Mouse (Mus musculus): Measurements from ENCODE around the gene March7. TPM values are rescaled to one million over a fixed set of nuclear protein-coding genes. Genes with fewer than 3 reads are reported as not detected.
A peak's percentile ranks its signal among the peaks of the same experiment; 100 is the strongest.

Gene March7
- polyA plus RNA-seq, 1 experiment from 2014 or later, result 48.5 TPM

DNA sequence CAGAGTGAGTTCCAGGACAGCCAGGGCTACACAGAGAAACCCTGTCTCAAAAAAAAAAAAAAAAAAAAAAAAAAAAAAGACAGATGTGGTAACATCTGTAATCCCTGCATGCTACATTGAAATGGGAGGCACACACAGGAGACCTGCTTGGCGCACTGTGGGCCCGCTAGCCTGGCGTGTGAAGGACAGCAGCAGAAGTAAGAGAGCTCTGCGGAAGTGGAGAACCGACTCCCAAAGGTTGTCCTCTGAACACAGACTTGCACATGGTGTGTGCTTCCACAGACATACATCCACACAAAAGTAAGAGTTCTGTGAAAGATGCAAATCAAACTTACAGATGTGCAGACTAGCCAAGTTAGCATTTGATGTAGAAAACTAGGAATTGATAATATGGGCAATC lies 49.5 kb downstream of the March7 start:
- WGBS, result 93% methylated on average over 5 of the region's 5 CpGs
- peaks cover 2% of the 10 kb centered on the region; the same call in 1 of the 2 replicates for H3K36me3 ChIP-seq (ENCODE audit: control insufficient read depth, insufficient read depth, low read length)
- no peak overlapping the region for H3K4me2 ChIP-seq
- H3K9ac ChIP-seq (ENCODE audit: low read depth, low read length), result no peak overlapping the region
- no peak overlapping the region for H3K27ac ChIP-seq (ENCODE audit: low read depth, low read length)
- H3K4me3 ChIP-seq (ENCODE audit: low read depth, low read length), result no peak overlapping the region
- no peaks in the 10 kb centered on the region for H3K4me1 ChIP-seq (replicated peaks; ENCODE audit: control insufficient read depth, insufficient read depth, low read length)
- DNase-seq (ENCODE audit: low spot score) (no peak), ATAC-seq (replicated peaks; ENCODE audit: low FRiP score) (no peak)
- no peaks in the 10 kb centered on the region for H3K9me3 ChIP-seq (ENCODE audit: control insufficient read depth, low read length)
- no peaks in the 10 kb centered on the region for H3K27me3 ChIP-seq (replicated peaks; ENCODE audit: control insufficient read depth, insufficient read depth, low read length)

DNA sequence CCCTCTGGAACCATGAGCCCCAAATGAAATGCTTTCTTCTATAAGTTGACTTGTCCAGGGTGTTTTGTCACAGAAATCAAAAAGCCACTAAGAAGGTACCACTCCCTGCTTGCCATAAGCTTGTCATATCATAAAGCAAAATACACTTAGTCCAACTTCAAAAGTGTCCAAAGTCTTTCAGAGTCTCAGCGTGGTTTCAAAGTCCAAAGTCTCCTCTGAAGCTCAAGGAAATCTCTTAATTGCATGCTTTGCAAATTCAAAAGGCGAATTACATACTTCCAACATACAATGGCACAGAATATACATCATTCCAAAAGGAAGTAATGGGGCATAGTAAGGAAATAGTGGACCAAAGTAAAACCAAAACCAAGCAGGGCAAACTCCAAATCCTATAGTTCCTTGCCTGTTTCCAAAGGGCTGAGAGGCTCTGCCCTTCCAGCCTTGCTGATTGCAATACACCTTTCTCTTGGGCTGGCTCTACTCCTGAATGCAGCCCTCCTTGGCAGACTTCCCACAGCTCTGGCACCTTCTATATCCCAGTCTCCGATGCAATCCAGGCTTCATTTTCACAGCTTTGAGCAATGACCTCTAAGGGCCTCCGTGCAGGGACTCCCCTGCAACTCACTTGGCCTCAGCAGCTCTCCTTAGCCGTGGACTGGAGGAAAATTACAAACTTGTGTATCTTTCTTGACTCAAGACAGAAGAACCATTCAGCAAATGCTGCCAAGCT lies 51.1 kb downstream of the March7 start:
- Histone ChIP-seq H3K4me2 (no peak overlapping the region), H3K4me3 (ENCODE audit: low read depth, low read length) (no peak overlapping the region), H3K27ac (ENCODE audit: low read depth, low read length) (no peak overlapping the region), H3K9ac (ENCODE audit: low read depth, low read length) (no peak overlapping the region), H3K9me3 (ENCODE audit: control insufficient read depth, low read length) (no peaks in the 10 kb centered on the region), H3K4me1 (replicated peaks; ENCODE audit: control insufficient read depth, insufficient read depth, low read length) (no peaks in the 10 kb centered on the region), H3K36me3 (ENCODE audit: control insufficient read depth, insufficient read depth, low read length) (peaks cover 2% of the 10 kb centered on the region; the same call in 1 of the 2 replicates), H3K27me3 (replicated peaks; ENCODE audit: control insufficient read depth, insufficient read depth, low read length) (no peaks in the 10 kb centered on the region)
- no peak for ATAC-seq (replicated peaks; ENCODE audit: low FRiP score)
- 81% methylated on average over 5 of the region's 5 CpGs for WGBS
- no peak for DNase-seq (ENCODE audit: low spot score)

DNA sequence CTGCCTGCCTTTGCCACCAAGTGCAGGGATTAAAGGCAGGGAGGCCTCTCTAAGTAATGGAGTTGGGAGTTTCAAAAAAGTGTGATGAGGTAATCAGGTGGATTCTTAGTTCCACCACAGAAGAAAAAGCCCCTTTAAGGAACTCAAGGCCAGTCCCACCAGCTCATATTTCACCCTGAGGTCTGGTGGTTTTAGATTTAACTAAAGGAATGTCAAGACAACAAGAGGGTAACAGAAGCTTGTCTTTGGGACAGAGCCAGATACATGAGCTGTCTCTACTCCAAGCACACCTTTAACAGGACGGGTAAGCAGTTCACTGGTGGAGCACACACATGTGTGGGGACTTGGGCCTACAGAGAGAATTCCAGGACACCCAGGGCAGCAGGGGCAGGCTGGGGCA lies 57.9 kb downstream of the March7 start:
- H3K27me3 ChIP-seq (replicated peaks; ENCODE audit: control insufficient read depth, insufficient read depth, low read length), result no peaks in the 10 kb centered on the region
- H3K4me1 ChIP-seq (replicated peaks; ENCODE audit: control insufficient read depth, insufficient read depth, low read length), result no peaks in the 10 kb centered on the region; the same call in 1 of the 2 replicates
- no peaks in the 10 kb centered on the region; the same call in 1 of the 2 replicates for H3K36me3 ChIP-seq (ENCODE audit: control insufficient read depth, insufficient read depth, low read length)
- 65% methylated on average over 1 of the region's 1 CpGs for WGBS
- H3K9me3 ChIP-seq (ENCODE audit: control insufficient read depth, low read length), result no peaks in the 10 kb centered on the region
- no peak overlapping the region for H3K4me2 ChIP-seq
- ATAC-seq (replicated peaks; ENCODE audit: low FRiP score), result no peak
- H3K4me3 ChIP-seq (ENCODE audit: low read depth, low read length), result no peak overlapping the region
- H3K9ac ChIP-seq (ENCODE audit: low read depth, low read length), result no peak overlapping the region
- H3K27ac ChIP-seq (ENCODE audit: low read depth, low read length), result no peak overlapping the region
- no peak for DNase-seq (ENCODE audit: low spot score)

DNA sequence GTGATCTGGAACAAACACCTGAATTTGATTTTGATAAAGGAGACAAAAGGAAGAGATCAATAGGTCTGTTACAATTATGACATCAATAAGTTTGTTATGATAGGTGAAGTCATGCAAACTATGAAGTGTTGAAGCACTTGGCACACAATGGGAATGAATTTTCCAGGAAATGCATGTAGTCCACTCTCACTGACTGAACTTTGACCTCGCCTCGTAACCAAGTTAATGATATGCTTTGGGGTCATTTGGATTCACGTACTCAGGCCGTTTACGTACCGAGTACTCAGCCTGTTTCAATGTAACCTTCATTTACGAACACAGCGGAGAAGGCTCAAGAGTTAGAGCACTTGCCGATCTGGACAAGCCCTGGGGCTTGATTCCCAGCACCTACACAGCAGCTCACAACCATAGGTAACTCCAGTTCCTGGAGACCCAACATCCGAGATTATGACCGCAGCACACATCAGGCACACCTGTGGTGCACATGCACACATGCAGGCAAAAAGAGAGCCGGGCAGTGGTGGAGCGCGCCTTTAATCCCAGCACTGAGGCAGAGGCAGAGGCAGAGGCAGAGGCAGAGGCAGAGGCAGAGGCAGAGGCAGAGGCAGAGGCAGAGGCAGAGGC lies 60.3 kb downstream of the March7 start:
- no peak overlapping the region for H3K4me3 ChIP-seq (ENCODE audit: low read depth, low read length)
- no peaks in the 10 kb centered on the region for H3K9me3 ChIP-seq (ENCODE audit: control insufficient read depth, low read length)
- H3K4me1 ChIP-seq (replicated peaks; ENCODE audit: control insufficient read depth, insufficient read depth, low read length), result no peaks in the 10 kb centered on the region; the same call in 1 of the 2 replicates
- ATAC-seq (replicated peaks; ENCODE audit: low FRiP score) (no peak), DNase-seq (ENCODE audit: low spot score) (no peak)
- no peak overlapping the region for H3K9ac ChIP-seq (ENCODE audit: low read depth, low read length)
- no peaks in the 10 kb centered on the region for H3K27me3 ChIP-seq (replicated peaks; ENCODE audit: control insufficient read depth, insufficient read depth, low read length)
- WGBS, result 85% methylated on average over 14 of the region's 14 CpGs
- H3K27ac ChIP-seq (ENCODE audit: low read depth, low read length), result no peak overlapping the region
- no peaks in the 10 kb centered on the region; the same call in 1 of the 2 replicates for H3K36me3 ChIP-seq (ENCODE audit: control insufficient read depth, insufficient read depth, low read length)
- H3K4me2 ChIP-seq, result no peak overlapping the region

DNA sequence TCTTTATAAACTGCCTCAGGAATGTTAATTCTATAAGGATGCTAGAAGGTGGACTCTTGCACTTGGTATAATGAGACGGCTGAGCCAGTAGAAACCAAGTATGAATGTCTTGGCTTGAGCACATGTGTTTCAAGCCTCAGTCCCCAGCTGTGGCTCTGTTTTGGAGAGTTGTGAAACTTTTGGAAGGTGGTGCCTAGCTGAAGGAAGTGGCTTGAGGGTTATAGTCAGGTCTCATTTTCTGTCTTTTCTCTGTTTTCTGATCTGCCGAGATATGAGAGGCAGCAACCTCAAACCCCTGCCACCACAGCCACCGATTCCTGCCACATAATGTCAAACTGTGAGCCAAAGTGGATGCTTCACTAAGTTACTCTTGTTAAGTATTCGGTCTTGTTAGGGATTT lies 68.9 kb downstream of the March7 start:
- Histone ChIP-seq H3K9me3 (ENCODE audit: control insufficient read depth, low read length) (no peaks in the 10 kb centered on the region), H3K9ac (ENCODE audit: low read depth, low read length) (no peak overlapping the region), H3K27ac (ENCODE audit: low read depth, low read length) (no peak overlapping the region), H3K4me3 (ENCODE audit: low read depth, low read length) (no peak overlapping the region), H3K36me3 (ENCODE audit: control insufficient read depth, insufficient read depth, low read length) (no peaks in the 10 kb centered on the region), H3K27me3 (replicated peaks; ENCODE audit: control insufficient read depth, insufficient read depth, low read length) (no peaks in the 10 kb centered on the region), H3K4me2 (no peak overlapping the region), H3K4me1 (replicated peaks; ENCODE audit: control insufficient read depth, insufficient read depth, low read length) (no peaks in the 10 kb centered on the region)
- 68% methylated on average over 4 of the region's 4 CpGs for WGBS
- no peak for ATAC-seq (replicated peaks; ENCODE audit: low FRiP score)
- DNase-seq (ENCODE audit: low spot score), result no peak

DNA sequence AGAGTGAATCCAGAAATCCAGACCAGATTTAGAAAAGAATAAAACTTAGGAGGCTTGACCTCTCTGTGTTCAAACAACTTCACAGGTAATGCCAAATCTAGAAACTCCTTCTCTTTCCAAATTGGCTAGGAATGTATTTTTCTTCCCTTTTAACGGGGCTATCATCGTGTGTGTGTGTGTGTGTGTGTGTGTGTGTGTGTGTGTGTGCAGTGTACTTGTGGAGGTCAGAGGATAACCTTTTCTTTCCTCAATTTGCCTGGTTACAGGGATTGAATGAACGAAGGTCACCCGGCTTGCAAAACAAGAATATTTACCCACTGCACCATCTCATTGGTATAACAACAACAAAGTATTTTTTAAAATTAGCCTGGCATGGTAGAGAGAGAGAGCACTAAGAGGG lies 72.9 kb downstream of the March7 start:
- no peak overlapping the region for H3K4me3 ChIP-seq (ENCODE audit: low read depth, low read length)
- WGBS, result 59% methylated on average over 4 of the region's 4 CpGs
- H3K9ac ChIP-seq (ENCODE audit: low read depth, low read length), result no peak overlapping the region

DNA sequence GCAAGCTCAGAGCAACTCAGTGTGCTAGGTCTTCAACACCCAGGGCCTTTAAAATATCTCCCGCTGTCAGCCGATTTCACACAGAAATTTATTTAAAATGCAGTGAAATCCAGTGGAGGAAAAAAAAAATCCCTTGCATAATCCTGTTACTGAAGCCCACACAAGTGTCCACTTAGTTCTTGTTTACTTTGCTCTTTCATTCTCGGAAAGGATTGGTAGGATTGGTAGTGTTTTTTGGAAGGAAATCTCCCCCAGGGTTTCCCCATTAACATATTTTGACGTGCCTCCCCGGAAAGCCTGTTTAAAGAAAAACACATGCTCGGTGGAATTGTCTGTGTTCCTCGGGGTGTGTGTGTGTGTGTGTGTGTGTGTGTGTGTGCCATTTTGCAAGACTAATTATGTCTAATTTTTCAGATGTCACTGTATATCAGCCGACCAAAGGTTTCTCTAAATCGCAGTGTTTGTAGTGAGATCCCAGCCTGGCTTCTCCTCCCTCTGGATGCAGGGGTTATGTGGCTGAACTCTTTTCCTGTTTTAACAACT lies 73.6 kb downstream of the March7 start:
- no peaks in the 10 kb centered on the region for H3K9me3 ChIP-seq (ENCODE audit: control insufficient read depth, low read length)
- peak overlapping the region; percentile 61 for H3K4me2 ChIP-seq
- no peaks in the 10 kb centered on the region; the same call in 1 of the 2 replicates for H3K4me1 ChIP-seq (replicated peaks; ENCODE audit: control insufficient read depth, insufficient read depth, low read length)
- ATAC-seq (replicated peaks; ENCODE audit: low FRiP score), result no peak
- peak overlapping the region; percentile 40 for H3K4me3 ChIP-seq (ENCODE audit: low read depth, low read length)
- WGBS, result 19% methylated on average over 9 of the region's 9 CpGs
- H3K9ac ChIP-seq (ENCODE audit: low read depth, low read length), result peak overlapping the region; percentile 32; the same call in 1 of the 2 replicates
- no peaks in the 10 kb centered on the region for H3K36me3 ChIP-seq (ENCODE audit: control insufficient read depth, insufficient read depth, low read length)
- H3K27ac ChIP-seq (ENCODE audit: low read depth, low read length), result no peak overlapping the region
- no peak for DNase-seq (ENCODE audit: low spot score)
- no peaks in the 10 kb centered on the region for H3K27me3 ChIP-seq (replicated peaks; ENCODE audit: control insufficient read depth, insufficient read depth, low read length)

More for the DNA sequence above, 72.9 kb downstream of the March7 start:
- no peak overlapping the region for H3K27ac ChIP-seq (ENCODE audit: low read depth, low read length)
- DNase-seq (ENCODE audit: low spot score) (no peak), ATAC-seq (replicated peaks; ENCODE audit: low FRiP score) (no peak)
- no peaks in the 10 kb centered on the region for H3K36me3 ChIP-seq (ENCODE audit: control insufficient read depth, insufficient read depth, low read length)
- H3K27me3 ChIP-seq (replicated peaks; ENCODE audit: control insufficient read depth, insufficient read depth, low read length), result no peaks in the 10 kb centered on the region
- H3K4me2 ChIP-seq, result peak overlapping the region; percentile 61
- H3K4me1 ChIP-seq (replicated peaks; ENCODE audit: control insufficient read depth, insufficient read depth, low read length), result no peaks in the 10 kb centered on the region; the same call in 1 of the 2 replicates
- H3K9me3 ChIP-seq (ENCODE audit: control insufficient read depth, low read length), result no peaks in the 10 kb centered on the region

DNA sequence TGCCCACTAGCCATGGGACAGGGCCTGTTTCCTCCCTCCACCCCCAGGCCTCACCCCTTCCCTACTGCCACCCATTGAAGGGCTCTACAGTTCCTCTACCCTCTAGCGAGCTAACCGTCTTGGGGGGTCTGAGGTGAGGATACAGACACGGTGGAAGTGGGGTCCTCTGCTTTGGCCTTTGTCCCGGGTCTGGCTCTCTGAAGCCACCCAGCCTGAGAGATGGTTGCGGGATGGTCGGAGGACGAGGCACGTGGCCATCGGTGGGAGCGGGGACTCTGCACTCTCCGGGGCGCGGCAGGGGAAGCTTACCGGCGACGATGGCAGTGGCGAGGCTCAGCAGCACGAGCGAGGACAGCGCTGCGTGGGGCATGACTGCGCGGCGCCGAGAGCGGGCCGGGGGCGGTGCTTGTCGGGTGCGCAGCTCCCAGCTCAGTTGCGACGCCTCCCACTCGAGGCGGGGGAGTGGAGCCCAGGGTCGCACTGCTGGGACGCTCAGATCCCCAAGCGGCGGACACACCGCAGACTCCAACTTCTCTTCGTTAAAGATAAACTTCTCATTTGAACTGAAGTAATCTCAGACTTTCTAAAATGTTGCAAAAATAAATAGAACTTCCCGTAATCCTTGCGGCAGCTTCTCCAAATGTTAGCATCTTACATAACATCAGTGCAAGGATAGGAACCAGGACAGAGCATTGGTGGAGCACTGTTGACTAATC lies 74.2 kb downstream of the March7 start:
- DNase-seq (ENCODE audit: low spot score), result peak; percentile 66
- Histone ChIP-seq H3K9ac (ENCODE audit: low read depth, low read length) (peak overlapping the region; percentile 32; the same call in 1 of the 2 replicates), H3K4me3 (ENCODE audit: low read depth, low read length) (peak overlapping the region; percentile 40), H3K9me3 (ENCODE audit: control insufficient read depth, low read length) (no peaks in the 10 kb centered on the region), H3K27ac (ENCODE audit: low read depth, low read length) (no peak overlapping the region), H3K4me1 (replicated peaks; ENCODE audit: control insufficient read depth, insufficient read depth, low read length) (no peaks in the 10 kb centered on the region; the same call in 1 of the 2 replicates), H3K4me2 (peak overlapping the region; percentile 61), H3K36me3 (ENCODE audit: control insufficient read depth, insufficient read depth, low read length) (no peaks in the 10 kb centered on the region), H3K27me3 (replicated peaks; ENCODE audit: control insufficient read depth, insufficient read depth, low read length) (no peaks in the 10 kb centered on the region)
- under 1% methylated on average over 42 of the region's 42 CpGs for WGBS
- peak; percentile 72 for ATAC-seq (replicated peaks; ENCODE audit: low FRiP score)
